Mouse (Mus musculus) activated CD4-positive, CD25-positive, alpha-beta regulatory T cell, adult 9 weeks (primary cell): ENCODE data around the gene Acad10. TPM values are rescaled to one million over a fixed set of nuclear protein-coding genes. Genes with fewer than 3 reads are reported as not detected.

Source experiments
- polyA plus RNA-seq: library from polyadenylated mRNA; unstranded; fragments of 100-300 nt; shearing (Covaris generic); gene quantifications from one replicate; pipeline ENCODE4 v1.2.1, GENCODE M21; 2017

Gene Acad10
- 11.0 TPM for polyA plus RNA-seq

DNA sequence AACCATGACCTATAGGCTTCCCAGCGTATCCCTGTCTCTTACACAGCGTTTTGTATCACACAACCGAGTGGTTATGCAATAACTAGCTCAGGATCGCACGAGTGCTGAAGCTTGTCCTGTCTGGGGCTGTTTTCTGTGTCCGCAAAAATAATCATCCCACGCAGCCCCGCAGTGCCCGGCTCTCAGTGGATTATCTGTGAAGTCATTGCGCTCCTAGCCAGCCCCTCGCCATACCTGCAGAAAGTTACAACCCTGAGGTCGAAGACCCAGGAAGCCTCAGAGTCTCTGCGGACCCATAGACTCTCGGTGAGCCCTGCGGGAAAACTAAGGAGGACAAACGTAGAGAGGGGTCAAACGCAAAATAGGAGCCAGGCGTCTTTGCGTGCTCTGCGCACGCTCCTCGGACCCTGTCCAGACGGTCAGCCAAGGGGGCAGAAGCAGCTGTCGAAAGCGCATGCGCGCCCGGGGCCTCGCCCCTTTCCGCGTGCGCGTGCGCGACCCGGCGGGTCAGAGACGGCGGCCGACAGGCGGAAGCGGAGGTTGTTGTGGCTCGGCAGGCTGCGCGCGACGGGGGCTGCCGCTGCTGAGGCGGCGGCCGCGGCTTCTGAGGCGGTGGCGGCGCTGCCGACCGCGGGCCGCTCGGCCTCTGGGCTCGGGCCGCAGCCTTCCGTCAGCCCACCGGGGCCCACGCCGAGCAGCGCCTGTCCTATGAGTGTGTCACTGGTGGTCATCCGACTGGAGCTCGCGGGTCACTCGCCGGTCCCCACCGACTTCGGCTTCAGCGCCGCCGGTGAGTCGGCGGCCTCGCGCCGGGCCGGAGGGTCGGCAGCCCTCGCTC, at the start of gene Acad10, which contains the start of gene Brap:
Acad10 (minus strand) TSS at position 456 of the 838 bp plus-strand sequence.
Brap (plus strand) TSS at position 505 of the 838 bp plus-strand sequence.

DNA sequence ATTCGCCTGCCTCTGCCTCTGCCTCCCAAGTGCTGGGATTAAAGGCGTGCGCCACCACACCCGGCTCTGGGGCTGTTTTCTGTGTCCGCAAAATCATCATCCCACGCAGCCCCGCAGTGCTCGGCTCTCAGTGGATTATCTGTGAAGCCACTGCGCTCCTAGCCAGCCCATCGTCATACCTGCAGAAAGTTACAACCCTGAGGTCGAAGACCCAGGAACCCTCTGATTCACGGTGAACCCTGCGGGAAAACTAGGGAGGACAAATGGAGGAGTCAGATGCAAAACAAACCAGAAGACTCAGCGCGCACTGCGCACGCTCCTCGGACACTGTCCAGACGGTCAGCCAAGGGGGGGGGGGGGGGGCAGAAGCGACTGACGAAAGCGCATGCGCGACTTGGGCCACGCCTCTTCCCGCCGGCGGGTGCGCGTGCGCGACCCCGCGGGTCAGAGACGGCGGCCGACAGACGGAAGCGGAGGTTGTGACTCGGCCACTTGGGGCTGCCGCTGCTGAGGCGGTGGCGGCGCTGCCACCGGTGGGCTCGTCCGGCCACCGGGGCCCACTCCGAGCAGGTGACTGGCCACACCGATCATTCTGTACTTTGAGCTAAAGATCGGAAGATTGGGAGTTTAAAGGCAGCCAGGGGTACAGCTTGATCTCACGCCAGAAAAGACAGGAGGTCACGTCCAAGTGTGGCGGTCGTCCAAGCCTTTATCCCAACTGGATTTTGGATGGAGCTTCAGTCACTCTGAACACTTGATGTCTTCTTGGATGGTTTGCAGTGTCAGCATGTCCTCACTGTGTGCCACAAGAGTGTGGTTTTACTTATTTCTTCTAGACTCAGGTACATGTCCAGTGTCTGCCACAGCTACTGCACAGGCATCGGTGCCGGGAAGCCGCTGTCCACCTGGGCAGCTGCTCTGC, 41.5 kb downstream of the Acad10 start, which contains the start of gene Acad12:
Acad12 (minus strand) TSS at position 347 of the 922 bp plus-strand sequence.

DNA sequence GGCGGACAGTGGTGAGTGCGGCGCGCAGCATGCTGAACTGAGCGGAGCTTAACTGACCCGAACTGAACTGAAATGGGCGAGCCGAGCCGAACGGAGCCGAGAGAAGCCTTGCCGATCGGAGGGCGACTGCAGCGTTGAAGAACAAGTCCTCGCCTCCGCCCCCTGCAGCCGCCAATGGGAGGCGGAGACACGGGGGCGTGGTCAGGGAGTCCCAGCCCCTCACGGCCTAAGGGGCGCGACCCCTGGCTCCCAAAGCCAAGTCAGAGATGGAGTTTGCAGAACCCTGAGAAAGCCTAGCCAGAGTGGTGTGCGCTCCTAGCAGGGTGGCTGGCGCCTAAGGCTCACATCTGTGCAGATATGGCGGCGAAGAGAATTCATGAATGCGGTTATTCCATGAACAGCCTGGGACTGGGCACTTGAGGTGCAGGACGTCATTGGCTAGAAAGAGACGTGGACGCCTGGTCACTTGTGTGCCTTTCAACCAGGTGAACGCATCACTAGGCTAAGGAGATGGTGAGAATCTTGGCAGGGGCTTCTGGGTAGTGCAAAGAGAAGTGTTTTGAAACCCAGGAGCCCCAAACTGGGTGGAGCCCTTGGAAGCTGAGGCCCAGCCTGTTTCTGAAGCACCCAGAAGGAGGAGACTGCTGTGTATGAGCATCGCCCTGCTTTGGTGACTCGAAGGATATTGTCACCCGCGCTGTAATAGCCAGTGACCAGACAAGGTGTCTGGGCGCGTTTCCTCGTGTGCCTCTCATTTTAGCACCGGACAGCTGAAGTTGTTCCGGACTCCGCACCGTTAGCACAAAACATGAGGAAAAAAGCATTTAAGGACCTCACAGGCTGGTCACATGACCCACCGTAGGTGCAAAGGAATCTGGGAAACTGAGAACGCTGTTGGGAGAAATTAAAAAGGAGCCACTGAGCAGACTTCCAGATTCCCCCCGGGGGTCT, 66.6 kb downstream of the Acad10 start, which contains the start of gene Aldh2:
Aldh2 (minus strand) TSS at position 374 of the 951 bp plus-strand sequence.

Other genes with a start within 250 kb of the Acad10 start
- 1.5 TPM for gene Tmem116, start 208.6 kb downstream of the Acad10 start, polyA plus RNA-seq
- gene Erp29, start 208.0 kb downstream of the Acad10 start, polyA plus RNA-seq: 67.2 TPM
- gene Adam1b, start 157.1 kb downstream of the Acad10 start, polyA plus RNA-seq: not detected
- gene Adam1a, start 115.0 kb downstream of the Acad10 start, polyA plus RNA-seq: 1.0 TPM
- gene Gm42878, start 115.0 kb downstream of the Acad10 start, polyA plus RNA-seq: not detected
- gene Mapkapk5, start 114.6 kb downstream of the Acad10 start, polyA plus RNA-seq: 24.3 TPM
- 17.5 TPM for gene Aldh2, start 66.7 kb downstream of the Acad10 start, polyA plus RNA-seq
- gene Acad12, start 41.6 kb downstream of the Acad10 start, polyA plus RNA-seq: 3.4 TPM
- gene Brap, start within 50 bp of the Acad10 start, polyA plus RNA-seq: 6.8 TPM
- 16.3 TPM for gene Atxn2, start 50.8 kb upstream of the Acad10 start, polyA plus RNA-seq
- gene Sh2b3, start 177.1 kb upstream of the Acad10 start, polyA plus RNA-seq: 6.8 TPM
- 2.8 TPM for gene Pheta1, start 188.5 kb upstream of the Acad10 start, polyA plus RNA-seq